Mouse (Mus musculus): Measurements from ENCODE around the gene Magi2.

Gene Magi2

DNA sequence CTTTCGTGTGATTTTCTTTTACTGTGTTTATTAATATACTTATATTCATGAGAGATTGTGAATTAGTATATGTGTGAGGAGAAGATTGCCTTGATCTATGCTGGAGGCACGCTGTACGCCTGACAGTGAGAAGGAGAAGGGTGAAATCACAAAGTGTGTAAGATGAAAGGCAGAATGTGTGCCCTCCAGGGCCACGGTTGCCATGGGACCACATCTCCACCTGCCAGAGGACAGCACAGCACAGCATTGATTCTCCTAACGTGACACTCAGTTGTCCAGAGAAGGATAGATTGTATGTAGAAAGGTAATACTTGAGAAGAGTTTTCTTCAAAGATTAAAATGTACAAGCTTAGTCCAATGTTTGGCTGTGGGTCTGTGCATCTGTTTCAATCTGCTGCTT lies 847.3 kb downstream of the Magi2 start:
- no peak for DNase-seq (ENCODE audit: low spot score in 2 of 2)

DNA sequence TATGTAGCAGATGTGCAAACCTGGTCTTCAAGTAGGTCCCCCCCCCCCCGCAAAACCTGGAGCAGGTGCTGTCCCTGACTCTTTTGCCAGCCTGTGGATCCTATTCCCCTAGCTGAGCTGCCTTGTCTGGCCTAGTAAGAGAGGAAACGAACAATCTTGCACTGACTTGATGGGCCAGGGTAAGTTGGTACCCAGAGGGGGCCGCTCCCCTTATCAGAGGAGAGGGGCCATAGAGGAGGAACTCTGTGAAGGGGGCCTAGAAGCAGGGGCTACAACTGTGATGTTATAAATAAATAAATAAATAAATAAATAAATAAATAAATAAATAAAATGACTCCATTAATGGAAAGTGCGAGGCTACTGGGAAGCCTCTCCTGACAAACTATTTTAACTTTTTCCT lies 848.0 kb downstream of the Magi2 start:
- no peak for DNase-seq (ENCODE audit: low spot score in 2 of 2)

DNA sequence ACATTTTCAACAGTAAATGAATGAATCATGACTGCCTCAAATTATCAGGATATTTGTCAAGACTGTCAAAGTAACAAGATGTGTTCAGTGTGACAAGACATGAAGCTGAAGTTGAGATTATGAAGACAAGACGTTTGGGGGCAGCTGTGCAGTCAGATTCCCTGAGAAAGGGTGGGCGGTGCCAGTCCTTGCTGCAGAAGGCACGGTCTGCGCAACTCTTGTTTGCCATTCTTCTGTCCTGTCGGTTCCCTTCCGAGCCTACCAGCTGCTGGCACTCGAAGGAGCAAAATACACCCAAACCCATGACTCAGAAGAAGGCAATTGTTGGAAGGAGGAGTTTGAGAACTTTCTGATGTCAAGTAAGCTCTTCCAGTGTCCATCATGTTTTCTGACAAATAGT lies 852.1 kb downstream of the Magi2 start:
- no peak for DNase-seq (ENCODE audit: low spot score in 2 of 2)

DNA sequence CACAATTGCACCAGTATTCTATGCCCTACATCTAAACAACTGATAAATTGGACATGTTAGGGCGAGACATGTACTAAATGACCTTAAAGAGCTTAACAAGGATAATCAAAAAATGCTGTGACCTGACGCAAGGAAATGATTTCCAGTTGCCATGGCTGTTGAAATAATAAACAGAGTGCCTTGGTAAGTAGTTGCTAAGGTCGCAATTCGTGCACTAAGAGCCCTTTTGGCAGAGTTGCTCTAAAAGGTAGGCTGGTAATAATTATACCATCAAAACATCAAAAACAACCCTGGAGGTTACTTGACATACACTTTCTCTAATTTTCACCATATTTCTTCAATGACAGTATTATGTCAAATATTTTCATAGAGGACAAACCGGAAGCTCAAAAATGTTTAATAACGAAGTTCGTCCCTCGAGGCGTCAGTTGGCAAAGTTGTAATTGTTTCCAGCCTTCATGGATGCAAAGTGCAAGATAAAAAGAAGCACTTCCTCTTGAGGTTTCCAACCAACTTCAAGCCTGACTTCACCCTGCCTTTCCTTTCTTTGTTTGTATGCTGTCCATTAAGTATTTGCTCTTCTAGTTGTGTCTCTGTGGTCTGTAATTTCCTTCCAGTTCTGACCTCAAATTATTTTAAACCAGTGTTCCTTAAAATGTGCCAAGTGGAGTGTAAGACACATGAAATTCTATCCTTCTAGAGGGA lies 853.9 kb downstream of the Magi2 start:
- DNase-seq (ENCODE audit: low spot score in 2 of 2) = no peak

DNA sequence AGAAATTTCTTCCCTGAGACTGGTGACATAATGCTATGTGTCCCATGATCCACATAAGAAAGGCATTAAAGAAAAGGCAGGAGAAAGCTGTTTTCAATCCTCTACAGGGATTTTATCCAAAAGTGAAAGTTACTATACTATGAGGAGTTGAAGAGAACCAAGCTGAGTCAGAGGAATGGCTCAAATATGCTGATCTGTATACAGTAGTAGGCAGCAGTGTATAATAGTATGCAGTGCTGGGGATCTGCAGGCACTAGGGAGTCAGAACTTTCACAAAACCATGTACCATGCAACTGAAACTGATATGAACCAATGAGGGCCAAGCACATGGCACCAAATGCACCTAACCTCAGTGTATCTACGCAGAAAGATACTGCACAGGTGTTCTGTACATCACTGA lies 855.5 kb downstream of the Magi2 start:
- no peak for DNase-seq (ENCODE audit: low spot score in 2 of 2)

GRCm38 (mm10) chr5:20087083-20087482 lies 860.2 kb downstream of the Magi2 start:
- peak in 1 of 2 experiments; percentile 38 for DNase-seq (ENCODE audit: low spot score in 2 of 2)

GRCm38 (mm10) chr5:20103869-20104268 lies 877.0 kb downstream of the Magi2 start:
- no peak for DNase-seq (ENCODE audit: low spot score in 2 of 2)

DNA sequence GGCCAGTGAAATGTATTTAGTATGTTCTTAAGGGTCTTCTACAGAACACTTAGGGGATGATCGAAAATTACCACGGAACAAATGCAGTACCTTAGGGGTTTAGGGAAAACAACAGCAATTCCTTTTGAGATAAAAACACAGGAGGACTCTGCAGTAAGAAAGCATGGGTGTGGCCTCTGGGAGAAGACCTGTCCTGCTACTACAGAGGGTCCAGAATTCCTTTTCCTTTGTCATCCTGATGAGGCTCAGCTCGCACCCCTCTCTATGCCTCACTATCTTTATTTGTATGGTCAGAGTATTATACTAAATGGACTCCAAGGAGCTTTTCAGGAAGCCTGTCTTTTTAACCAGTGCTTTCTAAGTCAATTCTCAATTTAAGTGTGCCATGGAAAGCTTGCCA lies 877.7 kb downstream of the Magi2 start:
- no peak for DNase-seq (ENCODE audit: low spot score in 2 of 2)

DNA sequence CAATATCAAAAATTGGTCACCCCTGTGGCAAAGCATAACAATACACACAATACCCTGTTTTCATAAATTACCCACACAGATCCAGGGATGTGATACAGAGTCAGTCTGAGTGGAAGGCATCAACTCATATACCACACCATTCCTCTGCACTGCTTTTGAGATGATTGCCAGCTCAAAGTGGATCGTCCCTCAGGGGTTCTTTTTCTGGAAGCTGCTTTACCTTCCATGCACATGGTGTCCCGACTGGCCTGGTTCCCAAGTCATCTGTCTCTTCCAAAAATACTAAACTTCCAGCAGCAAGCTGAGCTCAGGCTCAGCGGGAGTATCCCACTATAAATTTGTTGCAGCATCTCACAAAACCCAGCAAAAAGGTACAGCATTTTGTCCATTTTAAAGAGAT lies 882.7 kb downstream of the Magi2 start:
- DNase-seq (ENCODE audit: low spot score in 2 of 2) = peak; percentile 28 to 70

DNA sequence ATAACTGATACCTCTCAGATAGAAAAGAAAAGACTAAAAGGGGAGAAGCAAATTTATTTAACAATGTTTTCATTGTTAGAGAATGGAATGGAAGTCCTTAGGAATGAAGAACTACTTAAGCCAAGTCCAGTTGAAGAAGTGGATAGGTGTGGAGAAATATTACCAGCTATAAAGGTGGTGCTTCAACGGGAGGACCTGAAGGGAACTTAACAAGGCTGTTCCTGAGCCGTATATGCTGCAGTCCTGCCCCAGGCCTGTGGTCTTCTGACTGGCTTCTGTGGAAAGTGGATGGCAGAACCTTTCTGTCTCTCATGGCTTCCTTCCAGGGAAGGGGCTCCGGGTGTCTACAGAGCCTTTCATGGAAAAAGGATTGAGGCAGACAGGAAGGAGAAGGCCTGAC lies 890.3 kb downstream of the Magi2 start:
- DNase-seq (ENCODE audit: low spot score in 2 of 2) = no peak

- no peak for DNase-seq (ENCODE audit: low spot score in 2 of 2)
These were observed 913.4 kb downstream of the Magi2 start for GRCm38 (mm10) chr5:20140235-20140634.

- DNase-seq (ENCODE audit: low spot score in 2 of 2) = no peak
These were observed 914.0 kb downstream of the Magi2 start for GRCm38 (mm10) chr5:20140662-20141444.

DNA sequence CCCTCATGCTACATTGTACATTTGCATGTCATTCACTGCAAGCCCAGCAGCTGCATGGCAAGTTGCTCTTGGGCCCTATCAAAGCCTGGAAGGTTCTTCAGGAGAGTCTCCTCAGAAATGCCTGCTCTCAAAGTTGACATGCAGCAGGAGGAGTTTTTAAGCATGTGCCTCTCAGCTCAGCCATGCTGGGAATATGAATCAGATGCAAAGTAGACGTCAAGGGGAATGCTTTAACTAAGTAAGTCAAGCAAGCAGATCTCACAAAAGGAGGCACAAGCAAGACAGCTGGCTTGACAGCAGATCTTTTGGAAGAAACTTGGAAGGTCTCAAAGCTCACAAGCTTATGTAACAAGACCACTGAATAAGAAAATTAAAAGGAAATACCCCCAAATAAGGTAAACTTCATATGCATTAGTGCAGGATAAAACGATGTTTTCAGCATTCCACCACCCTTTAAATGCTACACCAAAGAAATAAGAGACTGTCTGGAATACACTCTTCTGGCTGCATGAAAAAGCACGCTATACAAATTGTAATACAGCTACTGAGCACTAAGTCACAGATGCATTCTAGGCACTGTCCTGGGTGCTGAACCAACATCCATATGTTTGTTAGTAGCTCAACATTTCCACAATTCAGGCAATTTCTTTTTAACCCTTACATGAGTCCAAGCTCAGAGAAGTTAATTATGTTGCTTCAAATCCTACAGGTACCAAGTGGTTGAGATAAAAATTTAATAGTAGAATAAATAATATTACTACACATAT lies 926.7 kb downstream of the Magi2 start:
- DNase-seq (ENCODE audit: low spot score in 2 of 2) = no peak

- no peak for DNase-seq (ENCODE audit: low spot score in 2 of 2)
These were observed 969.9 kb downstream of the Magi2 start for GRCm38 (mm10) chr5:20196765-20197164.

DNA sequence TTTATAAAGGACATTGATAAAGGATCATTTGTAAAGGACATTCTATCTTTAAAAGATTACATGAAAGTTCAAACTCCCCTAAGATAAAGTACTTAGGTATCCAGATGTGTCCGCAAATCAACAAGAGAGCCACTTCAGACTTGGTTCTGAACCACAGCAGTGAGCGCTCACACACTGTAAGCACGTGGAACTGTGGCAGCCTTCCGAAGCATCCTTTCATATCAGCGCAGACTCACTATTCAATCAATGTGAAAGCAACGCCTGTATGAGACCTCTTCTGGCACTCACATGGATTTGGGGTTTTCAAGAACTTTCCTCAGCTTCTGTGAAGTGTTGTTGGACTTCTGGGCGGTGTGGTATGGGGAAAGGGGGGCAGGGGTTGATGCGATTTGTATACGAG lies 970.6 kb downstream of the Magi2 start:
- DNase-seq (ENCODE audit: low spot score in 2 of 2) = no peak

GRCm38 (mm10) chr5:20201348-20201747 lies 974.5 kb downstream of the Magi2 start:
- no peak for DNase-seq (ENCODE audit: low spot score in 2 of 2)

DNA sequence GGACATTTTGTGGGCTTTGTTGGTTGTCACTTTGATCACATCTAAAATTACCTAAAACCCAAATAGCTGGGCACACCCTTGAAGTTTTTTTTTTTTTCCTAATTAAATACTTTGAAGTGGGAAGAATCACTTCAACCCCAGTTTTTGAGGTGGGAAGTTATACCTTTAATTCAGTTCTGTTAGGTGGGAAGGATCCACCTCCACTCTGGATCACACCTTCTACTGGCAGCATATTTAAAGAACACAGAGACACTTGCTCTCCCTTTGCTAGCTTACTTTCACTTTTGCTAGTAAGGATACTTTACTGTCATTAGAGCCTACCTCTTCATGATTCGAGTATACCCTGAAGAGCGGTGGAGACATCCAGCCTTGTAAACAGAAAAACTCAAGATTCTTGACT lies 981.3 kb downstream of the Magi2 start:
- no peak for DNase-seq (ENCODE audit: low spot score in 2 of 2)

DNA sequence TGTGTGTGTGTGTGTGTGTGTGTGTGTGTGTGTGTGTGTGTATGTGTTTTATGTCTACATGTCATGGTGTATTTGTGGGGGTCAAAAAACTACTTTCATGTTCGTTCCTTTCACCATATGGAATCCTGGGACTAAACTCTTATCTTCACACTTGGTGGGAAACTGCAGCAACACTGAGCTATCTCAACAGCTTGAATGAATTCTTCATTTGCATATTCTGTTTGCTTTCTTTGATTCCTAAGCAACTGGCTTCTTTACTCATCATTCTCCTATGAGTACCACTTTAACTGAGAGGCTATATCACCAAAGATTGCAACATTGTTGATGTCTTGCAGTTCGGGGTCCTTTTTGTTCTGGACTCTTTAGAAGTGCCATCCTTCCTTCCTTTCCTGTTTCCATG lies 986.5 kb downstream of the Magi2 start:
- no peak for DNase-seq (ENCODE audit: low spot score in 2 of 2)

GRCm38 (mm10) chr5:20226471-20227210 lies 999.8 kb downstream of the Magi2 start:
- DNase-seq (ENCODE audit: low spot score in 2 of 2) = no peak

DNA sequence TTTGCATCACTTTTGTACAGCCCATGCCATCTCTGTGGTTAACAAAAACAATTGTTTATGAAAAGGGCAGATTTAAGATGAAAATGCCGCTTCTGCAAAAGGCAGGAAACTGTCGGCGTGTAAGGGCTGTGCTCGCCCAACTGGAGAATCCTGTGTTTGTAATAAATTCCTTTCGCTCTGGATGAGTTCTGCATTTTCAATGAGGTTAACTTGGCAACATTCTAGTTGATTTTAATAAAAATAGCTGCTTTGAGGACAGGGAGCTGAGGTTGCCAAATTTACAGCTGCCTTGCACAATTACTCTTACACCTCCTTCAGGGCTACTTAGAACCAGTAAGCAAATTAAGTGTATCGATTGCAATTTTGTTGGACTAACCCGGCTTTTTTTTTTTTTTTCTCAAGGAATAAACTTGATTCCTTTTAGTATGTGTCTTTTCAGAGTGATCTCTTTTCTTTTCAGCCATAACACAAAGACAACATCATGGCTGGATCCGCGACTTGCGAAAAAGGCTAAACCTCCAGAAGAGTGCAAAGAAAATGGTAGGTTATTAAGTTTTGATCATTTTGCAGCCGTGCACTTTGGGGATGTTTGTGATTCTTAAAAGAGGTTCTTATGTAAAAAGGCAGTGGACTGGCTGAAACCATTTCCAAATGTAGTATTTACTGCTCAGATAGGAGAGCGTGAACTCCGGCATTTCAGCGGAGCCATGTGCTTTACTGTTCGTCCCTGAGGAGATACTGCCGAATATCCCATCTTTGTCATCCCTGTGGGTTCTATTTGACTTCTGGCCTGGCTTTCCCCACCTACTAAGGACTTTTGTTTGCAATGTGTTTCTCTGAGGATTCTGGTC lies 1001.3 kb downstream of the Magi2 start:
- DNase-seq (ENCODE audit: low spot score in 2 of 2) = peak in 1 of 2 experiments; percentile 16

DNA sequence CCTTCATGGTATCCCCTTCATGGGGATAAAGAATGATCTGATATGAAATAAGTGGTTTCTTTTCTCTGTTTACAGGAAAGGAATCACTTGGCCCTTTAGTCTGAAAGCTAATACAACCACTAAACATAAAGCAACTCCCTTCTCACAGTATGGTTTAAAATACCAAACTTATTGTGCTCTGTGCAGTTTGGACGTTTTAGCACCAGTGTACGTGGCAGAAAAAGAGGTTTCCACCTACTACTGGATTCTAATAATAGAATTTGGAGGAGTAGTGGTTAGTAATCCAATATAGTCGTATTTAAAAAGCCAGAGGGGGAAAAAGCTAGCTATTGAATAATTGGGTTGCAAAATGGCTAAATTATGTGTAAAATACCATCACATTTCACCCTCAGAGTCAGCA lies 1005.1 kb downstream of the Magi2 start:
- no peak for DNase-seq (ENCODE audit: low spot score in 2 of 2)

All from right cerebral cortex, postnatal 36 days (tissue).